Mouse (Mus musculus) right cerebral cortex, postnatal 25 days (tissue): ENCODE measurements around the gene Sik1.
A peak's percentile ranks its signal among the peaks of the same experiment; 100 is the strongest.
"Not testable (repeated sequence)": the region's sequence is repeated elsewhere in the genome, so short reads cannot be mapped to it uniquely, and the experiment has no call there.

ENCODE experiments used
- DNase-seq: peaks from one replicate; pipeline ENCODE4 v3.0.0; 2022

Sik1 gene

GRCm38 (mm10) chr17:31855597-31856518 lies at the start of gene Sik1:
Gene Sik1, minus strand, starts transcription at chr17:31855804.
- peak; percentile 98 for DNase-seq

GRCm38 (mm10) chr17:31905201-31905790 lies 49.7 kb upstream of the Sik1 start:
- no peak for DNase-seq

- no peak for DNase-seq
Measured at GRCm38 (mm10) chr17:31904036-31904435, 48.4 kb upstream of the Sik1 start.

- no peak for DNase-seq
Measured at GRCm38 (mm10) chr17:31902630-31903198, 47.1 kb upstream of the Sik1 start.

- DNase-seq = no peak
Measured at GRCm38 (mm10) chr17:31901461-31902204, 46.0 kb upstream of the Sik1 start.

GRCm38 (mm10) chr17:31898941-31899340 lies 43.3 kb upstream of the Sik1 start:
- no peak for DNase-seq

GRCm38 (mm10) chr17:31897186-31897793 lies 41.7 kb upstream of the Sik1 start:
- DNase-seq = no peak

GRCm38 (mm10) chr17:31896751-31897150 lies 41.1 kb upstream of the Sik1 start:
- no peak for DNase-seq

- no peak for DNase-seq
Measured at GRCm38 (mm10) chr17:31896311-31896710, 40.7 kb upstream of the Sik1 start.

- DNase-seq = no peak
Measured at GRCm38 (mm10) chr17:31893371-31894060, 37.9 kb upstream of the Sik1 start.

- DNase-seq = peak; percentile 74
Measured at GRCm38 (mm10) chr17:31892750-31893149, 37.1 kb upstream of the Sik1 start.

GRCm38 (mm10) chr17:31891858-31892257 lies 36.3 kb upstream of the Sik1 start:
- peak; percentile 9 for DNase-seq

- no peak for DNase-seq
Measured at GRCm38 (mm10) chr17:31890311-31890951, 34.8 kb upstream of the Sik1 start.

- no peak for DNase-seq
Measured at GRCm38 (mm10) chr17:31889446-31890201, 34.0 kb upstream of the Sik1 start.

- no peak for DNase-seq
Measured at GRCm38 (mm10) chr17:31888540-31888939, 32.9 kb upstream of the Sik1 start.

- not testable (repeated sequence) for DNase-seq
Measured at GRCm38 (mm10) chr17:31884676-31885075, 29.1 kb upstream of the Sik1 start.

GRCm38 (mm10) chr17:31879406-31879805 lies 23.8 kb upstream of the Sik1 start:
- DNase-seq = no peak

- peak; percentile 77 for DNase-seq
Measured at GRCm38 (mm10) chr17:31877650-31878141, 22.1 kb upstream of the Sik1 start.

- DNase-seq = no peak
Measured at GRCm38 (mm10) chr17:31877181-31877581, 21.6 kb upstream of the Sik1 start.

GRCm38 (mm10) chr17:31876775-31877174 lies 21.2 kb upstream of the Sik1 start:
- no peak for DNase-seq
